Mouse (Mus musculus): ENCODE data around the gene Ppip5k2.

Gene Ppip5k2

GRCm38 (mm10) chr1:97753216-97753615 lies 17.0 kb downstream of the Ppip5k2 start:
- DNase-seq = no peak

DNA sequence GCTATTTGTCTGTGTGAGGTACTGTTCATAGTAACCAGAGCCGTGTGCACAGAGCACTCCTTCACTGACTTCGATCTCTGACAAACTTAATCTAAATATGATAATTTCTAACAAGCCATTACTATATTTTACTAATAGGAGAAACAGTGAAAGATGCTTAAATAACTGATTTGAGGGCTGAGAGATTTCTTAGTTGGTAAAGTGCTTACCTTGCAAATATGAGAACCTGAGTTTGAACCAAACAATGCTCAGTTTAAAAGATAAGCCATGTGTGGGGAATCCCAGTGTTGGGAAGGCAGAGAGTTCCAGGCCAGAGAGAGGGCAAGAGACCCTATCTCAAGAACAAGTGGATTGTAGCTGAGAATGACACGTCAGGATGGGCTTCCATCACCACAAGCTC lies 22.0 kb downstream of the Ppip5k2 start:
- no peak for DNase-seq

DNA sequence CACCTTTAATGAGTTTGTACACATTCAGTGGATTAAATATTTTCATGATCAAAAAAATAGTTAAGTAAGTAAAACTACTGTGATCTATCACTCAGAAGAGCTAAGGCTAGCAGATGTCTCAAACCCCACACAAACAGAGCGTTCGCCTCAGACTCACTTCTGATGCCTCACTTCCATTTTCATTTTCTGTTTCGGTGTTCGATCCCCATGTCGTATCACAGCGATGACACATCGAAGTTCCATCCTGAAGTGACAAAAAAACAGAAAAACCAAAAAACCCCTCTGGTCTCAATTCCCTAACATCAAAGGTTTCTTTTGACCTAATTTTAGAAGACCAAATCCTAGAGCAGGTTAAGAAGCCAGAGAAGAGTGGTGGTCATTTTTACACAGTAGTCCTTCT lies 23.9 kb downstream of the Ppip5k2 start:
- no peak for DNase-seq

- DNase-seq = no peak
Observed at GRCm38 (mm10) chr1:97745712-97746111, 24.5 kb downstream of the Ppip5k2 start.

DNA sequence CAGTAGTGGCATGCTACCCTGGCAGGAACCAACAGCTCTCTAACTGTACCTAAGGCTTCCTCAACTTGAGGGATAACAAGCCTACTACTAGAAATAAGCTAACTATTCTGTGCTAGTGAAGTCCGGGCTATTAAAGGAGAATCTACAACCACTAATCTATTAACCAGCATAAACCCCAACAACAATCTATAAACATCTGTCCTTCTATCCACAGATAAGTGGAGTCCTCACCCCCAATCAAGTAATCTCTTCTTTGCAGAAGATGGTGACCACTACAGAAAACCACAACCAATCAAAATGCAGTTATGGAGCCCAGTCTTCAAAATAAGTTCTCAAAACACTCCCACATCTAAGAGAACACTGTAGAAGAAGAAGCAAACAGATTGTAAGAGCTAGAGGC lies 27.1 kb downstream of the Ppip5k2 start:
- DNase-seq = no peak

GRCm38 (mm10) chr1:97729339-97729738 lies 40.9 kb downstream of the Ppip5k2 start:
- no peak for DNase-seq

DNA sequence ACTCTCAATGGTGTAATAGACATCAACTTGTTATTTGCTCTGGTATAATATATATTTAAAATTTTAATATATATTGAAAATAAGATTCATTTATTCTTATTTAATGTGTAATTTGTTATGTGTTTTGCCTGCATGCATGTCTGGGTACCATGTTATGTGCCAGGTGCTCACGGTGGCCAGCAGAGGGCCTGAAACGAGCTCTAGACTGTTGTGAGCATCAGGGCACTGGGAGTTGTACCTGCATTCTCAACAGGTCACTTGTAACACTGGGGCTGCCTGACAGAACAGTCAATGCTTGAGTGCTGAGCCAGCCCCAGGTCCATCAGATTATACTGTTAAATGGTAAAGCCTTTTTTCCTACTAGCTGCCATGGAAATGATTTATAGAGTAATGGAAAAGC lies 43.5 kb downstream of the Ppip5k2 start:
- no peak for DNase-seq

- no peak for DNase-seq
Observed at GRCm38 (mm10) chr1:97718440-97718839, 51.8 kb downstream of the Ppip5k2 start.

DNA sequence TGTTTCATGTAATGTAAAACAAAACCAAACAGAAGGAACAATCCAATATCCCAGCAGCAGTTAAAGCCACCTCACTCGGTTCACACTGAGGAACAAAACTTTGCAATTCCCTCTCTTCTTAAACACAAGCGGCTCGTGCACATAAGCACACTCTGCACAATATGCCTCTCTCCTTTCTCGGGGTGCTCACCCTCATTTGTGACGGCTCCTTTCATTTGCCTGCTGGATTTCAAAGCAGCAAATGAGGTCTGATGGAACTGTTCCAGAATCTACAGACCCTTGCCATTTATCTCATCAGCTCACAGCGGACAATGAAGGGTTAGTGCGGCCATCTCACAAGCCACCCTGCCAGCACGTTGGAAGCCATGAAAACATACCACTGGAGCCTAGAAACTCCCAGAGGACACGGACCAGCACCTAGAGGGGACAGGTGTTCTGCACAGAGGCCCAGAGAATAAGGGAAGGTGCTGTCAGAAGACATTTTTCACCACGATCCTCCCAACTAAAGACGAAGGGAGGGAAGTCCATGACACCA lies 55.8 kb downstream of the Ppip5k2 start:
- DNase-seq = no peak

DNA sequence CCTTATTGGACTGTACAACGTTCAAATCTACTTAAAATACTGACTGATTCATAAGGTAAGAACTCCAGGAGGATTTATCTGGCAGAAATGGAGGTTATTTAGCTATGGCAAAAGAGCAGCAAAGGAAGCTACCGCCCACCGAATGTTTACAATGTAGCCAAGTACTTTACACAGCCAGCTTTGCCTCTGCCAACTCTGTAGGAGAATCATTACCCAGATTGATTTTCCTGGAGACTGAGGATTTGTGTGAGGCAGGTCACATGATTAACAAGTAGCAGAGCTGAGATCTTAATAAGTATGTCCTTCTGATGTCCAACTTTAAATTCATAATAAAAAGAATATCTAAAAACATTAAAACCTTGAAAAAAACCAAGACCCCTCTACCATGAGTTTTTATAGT lies 59.7 kb downstream of the Ppip5k2 start:
- DNase-seq = no peak

GRCm38 (mm10) chr1:97705389-97705788 lies 64.8 kb downstream of the Ppip5k2 start:
- DNase-seq = no peak

DNA sequence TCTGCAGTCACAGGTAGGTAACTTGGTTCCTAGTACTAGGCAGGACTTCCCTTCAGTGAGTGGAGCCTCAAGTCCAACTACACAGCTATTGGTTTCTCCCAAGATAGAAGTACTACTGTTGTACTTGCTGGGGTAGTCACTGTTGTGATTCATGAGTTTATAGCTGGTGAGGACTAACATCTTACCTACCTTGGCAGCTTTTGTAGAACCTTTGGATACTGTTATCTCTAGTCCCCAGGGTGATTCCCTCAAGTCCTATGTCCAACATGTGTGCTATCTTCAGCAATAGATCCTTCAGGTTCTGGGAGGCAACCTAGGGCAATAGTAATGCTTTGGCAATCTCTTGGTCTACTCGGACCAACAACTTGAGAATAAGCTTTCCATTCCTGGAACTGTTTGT lies 65.6 kb downstream of the Ppip5k2 start:
- DNase-seq = no peak

GRCm38 (mm10) chr1:97698956-97699570 lies 71.1 kb downstream of the Ppip5k2 start:
- peak; percentile 19 for DNase-seq

DNA sequence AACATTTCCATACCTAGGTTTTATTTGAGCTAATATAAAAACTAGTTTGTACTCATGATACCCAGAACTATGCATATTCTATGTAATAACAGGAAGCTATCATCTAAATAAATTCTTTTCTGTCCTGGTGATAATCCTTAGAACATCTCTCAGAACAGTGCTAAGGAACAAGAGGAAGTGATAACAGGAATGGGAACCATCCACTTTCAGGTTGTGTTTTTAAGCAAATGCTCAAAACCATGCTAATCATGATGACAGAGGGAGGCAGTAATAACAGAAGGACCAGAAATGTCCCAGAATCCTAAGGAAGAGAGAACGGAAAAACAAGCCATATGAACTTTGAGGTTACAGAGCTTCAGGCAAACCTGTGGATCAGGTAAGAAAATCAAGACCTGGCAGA lies 72.9 kb downstream of the Ppip5k2 start:
- no peak for DNase-seq

GRCm38 (mm10) chr1:97693825-97694224 lies 76.4 kb downstream of the Ppip5k2 start:
- DNase-seq = no peak

DNA sequence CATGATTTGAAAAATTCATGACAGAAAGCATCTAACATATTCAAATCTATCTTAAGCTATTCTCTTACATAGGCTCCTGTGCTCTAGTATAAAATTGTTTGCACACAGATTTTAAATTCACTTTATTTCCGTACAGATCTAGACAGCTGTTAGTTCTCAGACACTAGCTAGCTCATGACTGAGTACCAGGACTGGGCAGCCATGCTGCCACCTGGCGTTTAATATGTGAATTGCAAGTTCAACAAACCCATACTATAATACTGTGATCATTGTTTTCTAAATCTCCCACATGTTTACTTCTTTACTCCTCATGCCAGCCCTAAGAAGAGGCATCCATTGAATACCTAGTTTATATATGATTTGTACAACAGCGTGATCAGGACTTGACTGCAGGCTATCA lies 81.5 kb downstream of the Ppip5k2 start:
- DNase-seq = peak; percentile 13

DNA sequence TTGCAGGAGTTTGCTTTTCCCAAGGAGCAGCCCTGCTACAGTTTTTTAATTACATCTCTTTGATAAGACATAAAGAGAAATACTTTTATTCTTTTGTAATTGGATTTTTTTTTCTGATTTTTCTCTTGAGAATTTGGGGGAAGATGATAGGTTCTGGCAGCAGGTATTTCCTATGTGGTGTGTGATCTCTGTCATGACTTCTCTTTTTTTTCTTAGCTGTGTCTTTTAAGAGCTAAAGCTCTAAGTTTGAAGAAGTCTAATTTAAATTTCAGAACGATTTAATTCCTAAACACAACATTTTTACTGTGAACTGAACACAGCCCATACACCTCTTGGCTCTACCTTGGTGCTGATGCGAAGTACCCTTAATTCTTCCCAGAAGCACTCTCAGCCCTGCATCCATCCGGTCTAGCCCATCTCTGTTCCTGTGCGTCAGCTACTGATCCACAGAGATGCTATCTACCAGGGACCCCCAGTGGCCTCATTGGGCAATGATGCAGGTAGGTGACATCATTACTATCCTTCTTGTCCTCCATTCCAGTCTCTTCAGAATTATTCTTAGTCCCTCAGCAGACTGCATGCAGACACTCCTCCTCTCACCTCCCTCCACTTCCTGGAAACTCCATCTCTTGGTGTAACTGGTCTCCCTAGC lies 93.6 kb downstream of the Ppip5k2 start:
- DNase-seq = no peak

DNA sequence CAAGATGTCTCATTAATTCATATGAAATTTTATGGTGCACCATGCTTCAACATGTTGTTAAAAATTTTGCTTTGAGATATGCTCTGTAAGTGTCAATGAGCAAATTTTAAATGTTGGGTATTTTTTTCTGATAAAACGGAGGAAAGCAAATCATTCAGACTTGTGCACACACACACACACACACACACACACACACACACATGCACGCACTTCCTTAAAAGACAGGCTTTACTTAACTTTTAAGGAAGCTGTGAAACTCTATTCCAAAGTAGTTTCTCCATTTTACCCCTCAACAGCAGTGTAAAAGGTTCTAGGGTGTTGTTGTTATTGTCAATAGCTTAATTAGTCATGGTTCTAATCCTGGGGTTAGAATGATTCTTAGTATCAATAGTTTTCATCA lies 94.1 kb downstream of the Ppip5k2 start:
- no peak for DNase-seq

GRCm38 (mm10) chr1:97672849-97673248 lies 97.4 kb downstream of the Ppip5k2 start:
- no peak for DNase-seq

GRCm38 (mm10) chr1:97667288-97667687 lies 102.9 kb downstream of the Ppip5k2 start:
- DNase-seq = no peak

DNA sequence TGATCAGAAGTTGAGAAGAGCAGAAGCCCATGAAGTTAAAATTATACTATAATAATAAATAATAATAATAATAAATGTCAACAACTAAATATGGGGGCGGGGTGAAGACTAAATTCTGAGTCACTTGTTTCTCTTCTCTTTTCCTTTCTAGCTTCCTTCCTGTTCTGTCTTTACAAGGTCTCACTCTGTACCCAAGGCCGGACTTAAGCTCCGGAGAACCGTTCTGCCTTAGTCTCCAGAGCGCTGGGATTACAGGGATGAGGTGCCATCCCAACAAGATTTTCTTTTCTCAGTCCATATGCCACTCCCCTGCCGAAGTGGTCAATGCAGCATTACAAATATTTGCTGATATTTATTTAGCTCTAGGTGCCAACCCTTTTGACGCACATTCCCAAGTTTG lies 107.9 kb downstream of the Ppip5k2 start:
- no peak for DNase-seq

DNA sequence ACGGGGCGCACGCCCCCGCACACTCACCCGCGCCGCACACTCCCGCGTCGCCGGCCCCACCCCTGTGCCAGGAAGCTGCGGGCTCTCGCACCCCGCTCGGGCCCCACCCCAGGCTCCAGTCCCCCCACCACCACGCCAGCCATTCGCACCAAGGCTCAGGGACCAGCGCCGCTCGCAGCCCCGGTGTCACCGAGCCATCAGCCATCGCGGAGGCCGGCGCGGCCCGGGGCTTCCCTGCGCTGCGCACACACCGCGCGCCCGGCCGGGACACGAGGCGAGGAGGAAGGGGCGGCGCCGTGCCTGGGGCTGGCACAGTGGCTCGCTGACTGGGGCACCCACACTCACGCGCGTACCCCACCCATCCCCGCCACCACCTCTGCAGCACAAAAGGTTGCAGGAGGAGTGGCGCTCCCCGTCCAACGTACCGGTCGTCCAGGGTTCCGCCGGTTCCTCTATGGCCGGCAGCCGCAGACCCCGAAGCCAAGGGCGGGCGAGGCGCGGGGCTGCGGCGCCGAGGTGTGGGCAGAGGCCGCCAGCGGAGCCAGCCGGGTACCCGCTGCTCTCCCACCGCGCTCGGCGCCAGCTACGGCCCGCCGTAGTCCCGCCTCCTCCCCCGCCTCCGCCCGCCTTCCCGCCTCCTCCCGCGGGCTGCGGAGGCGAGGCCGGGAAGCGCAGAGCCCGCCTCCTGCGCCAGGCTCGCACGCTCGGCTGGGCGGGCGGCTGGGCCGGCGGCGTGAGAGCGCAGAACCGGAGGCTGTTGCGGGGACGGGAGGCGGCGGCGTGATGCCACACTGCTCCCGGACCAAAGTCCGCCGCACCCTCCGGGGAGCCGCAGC lies 108.6 kb downstream of the Ppip5k2 start, which contains the start of gene D1Ertd622e:
Gene D1Ertd622e (minus strand): TSS at position 669 of the 836 bp plus-strand sequence.
- peak; percentile 86 for DNase-seq

GRCm38 (mm10) chr1:97660687-97661405 lies 109.4 kb downstream of the Ppip5k2 start:
- peak; percentile 67 for DNase-seq

All from kidney, adult 11 months (tissue).